Mouse (Mus musculus): ENCODE measurements around the gene Tob2. TPM values are rescaled to one million over a fixed set of nuclear protein-coding genes. Genes with fewer than 3 reads are reported as not detected.

Tob2 gene
- polyA plus RNA-seq, 1 experiment: 37.6 TPM

DNA sequence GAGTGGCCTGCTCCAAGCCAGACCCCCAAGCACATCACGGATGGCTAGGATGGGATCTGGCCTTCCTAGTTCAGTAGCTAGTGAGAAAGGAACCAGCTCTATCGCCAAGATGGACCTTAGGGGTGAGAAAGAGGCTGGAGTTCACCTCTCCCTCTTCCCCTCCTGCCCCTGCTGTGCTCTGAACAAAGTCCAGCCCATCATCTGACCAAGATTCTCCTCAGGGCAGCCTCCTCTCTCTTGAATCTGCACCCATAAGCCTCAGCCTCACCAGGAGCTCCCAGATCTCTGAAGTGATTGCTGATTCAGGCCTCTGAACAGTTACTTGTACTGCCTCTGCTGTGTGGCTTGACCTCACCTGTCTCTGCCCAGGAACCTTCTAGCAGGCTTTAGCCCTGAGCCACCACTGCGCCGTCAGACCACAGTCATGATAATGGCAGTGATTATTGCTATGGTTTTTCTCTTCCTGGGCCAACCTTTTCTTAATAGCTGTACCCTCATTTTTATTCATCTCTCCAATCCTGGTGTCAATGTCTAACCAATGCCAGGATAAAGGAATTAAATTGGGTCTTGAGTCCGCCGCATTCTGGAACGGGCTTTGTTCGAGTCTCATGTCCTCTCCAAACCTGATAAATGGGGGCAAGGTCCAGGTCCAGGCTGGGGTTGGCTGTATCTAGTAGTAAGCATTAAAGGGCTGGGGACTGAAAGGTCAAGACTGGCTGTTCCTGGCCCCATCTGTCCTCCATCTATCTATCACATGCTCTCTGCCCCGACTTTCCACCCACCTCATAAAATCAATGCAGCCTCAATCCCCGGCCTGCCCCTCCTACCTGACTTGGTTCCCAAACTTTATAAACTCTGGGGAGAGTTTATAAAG is 23.4 kb downstream of the Tob2 start:
- no peak for TF ChIP-seq GATA1 (IDR thresholded peaks at IDR 0.05; ENCODE audit: low read length)

DNA sequence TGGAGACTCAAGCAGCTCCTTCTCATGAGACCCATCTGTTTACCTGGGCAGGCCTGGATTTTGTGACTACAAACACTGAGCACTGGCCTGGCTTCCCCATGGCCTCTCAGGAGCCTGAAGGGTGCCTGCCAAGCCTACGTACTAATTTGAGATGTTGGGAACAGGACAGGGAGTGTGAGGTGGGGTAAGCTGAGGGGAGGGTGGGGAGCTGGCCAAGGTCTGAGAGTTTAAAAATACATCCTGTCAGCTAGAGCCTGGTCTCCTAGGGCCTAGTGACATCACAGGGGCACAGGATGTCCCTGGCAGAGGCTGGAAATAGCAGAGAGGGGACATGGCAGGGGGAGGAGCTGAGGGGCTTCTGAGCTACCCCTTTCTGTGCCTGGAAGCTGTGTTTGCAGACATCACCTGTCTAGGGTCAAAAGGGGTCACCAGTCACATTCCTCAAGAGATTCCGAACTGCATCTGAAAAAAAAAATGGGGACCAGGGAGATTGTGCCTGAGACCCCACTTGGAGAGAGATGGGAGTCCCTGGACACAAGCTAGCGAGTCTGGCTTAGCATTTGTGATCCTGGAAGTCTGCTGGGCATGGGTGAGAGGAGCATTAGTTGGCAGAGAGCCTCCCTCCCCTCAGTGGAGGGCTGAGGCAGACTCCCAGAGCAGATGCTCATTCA is 24.3 kb downstream of the Tob2 start:
- no peak for TF ChIP-seq GATA1 (IDR thresholded peaks at IDR 0.05; ENCODE audit: low read length)

DNA sequence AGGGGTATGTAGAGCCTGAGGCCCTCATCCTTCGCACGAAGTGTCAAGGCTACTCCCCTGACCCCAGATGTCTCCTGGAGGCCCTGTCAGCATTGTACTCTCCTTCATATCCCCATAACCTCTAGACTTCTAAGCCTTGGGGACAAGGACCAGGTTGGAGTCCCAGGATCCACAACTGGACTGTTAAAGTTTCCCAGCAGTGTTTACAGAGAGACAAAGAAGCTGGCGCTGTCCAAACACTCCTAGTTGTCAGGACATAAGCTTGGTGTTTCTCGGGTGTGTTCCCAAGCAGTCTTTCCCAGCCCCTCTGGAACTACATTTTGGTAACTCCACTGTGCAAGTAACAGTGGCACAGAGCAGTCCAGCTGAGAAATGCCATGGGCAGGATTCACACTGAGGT is 25.1 kb downstream of the Tob2 start:
- TF ChIP-seq GATA1 (IDR thresholded peaks at IDR 0.05; ENCODE audit: low read length): no peak

DNA sequence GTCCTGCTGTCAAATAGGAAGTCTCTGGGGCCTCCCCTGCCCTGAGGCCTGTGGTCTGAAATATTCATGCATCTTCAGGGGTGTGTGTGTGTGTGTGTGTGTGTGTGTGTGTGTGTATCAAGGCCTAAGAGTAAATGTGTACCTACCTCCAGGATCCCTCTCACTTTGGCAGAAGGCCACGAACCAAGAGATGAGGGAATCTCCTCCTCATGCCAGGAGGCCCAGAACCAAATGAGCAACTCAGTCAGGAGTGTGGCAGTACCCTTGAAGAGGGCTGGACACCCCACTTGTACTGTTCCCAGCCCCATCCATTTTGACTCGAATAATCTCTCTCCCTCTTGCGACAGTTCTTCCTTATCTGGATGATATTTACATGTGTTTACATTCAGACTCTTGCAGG is 26.4 kb downstream of the Tob2 start:
- TF ChIP-seq GATA1 (IDR thresholded peaks at IDR 0.05; ENCODE audit: low read length): no peak

DNA sequence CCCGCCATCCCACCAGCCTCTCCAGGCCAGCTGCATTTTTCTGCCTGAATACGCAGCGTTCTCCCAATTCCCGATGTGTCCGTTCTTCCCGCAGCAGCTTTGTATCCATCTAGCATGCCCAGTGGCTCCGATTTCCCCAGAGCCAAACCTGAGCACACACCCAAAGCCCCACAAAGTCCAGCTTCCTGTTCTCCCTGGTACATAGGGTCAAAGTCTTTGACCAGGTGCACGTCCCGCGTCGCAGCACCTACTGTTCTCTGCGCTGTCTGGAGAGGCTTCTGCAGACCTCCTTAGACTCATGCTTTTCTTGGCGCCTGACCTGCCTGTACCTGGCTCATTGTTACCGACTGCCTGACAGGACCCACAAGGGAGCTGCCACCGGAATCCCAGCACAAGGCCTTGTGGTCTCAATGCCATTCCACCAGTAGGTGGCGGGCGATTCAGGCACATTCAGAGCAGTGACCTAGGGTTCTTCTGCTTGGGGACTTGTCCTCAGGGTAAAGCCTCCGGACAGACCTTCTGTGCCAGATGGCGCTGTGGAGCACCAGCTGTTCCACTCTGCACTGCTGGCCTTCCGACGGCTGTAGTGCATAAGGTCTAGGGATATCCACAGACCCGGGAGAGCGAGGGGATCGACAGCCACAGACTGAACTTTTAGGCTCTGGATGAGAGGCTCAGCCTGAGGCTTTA is 27.3 kb downstream of the Tob2 start:
- no peak for TF ChIP-seq GATA1 (IDR thresholded peaks at IDR 0.05; ENCODE audit: low read length)

DNA sequence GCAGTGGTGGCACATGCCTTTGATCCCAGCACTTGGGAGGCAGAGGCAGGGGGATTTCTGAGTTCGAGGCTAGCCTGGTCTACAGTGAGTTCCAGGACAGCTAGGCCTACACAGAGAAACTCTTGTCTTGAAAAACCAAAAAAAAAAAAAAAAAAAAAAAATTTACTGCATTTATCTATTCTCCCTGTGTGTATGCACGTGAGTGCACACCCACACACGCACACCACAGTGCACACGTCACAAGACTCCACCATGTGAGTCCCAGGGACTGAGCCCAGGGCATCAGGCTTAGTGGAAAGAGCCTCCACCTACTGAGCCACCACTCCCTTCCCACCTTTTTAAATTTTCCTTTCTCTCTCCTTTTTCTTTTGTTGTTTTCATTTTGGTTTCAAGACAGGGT is 28.1 kb downstream of the Tob2 start:
- TF ChIP-seq GATA1 (IDR thresholded peaks at IDR 0.05; ENCODE audit: low read length): no peak

DNA sequence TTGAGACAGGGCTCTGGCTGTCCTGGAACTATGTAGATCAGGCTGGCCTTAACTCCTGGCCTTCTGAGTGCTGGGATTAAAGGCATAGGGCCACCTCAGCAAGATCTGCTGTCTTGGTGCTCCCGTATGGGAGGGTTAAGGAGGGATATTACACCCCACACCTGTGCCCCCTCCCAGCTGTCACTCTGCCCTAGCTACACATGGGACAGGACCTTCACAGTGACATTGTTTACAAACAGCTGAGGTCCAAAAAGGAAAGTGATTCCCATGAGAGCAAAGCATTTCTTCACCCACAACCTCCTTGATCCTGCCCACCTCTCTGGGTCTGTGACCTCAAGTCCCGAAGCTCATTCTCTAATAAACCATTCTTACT is 29.4 kb downstream of the Tob2 start:
- no peak for TF ChIP-seq GATA1 (IDR thresholded peaks at IDR 0.05; ENCODE audit: low read length)

DNA sequence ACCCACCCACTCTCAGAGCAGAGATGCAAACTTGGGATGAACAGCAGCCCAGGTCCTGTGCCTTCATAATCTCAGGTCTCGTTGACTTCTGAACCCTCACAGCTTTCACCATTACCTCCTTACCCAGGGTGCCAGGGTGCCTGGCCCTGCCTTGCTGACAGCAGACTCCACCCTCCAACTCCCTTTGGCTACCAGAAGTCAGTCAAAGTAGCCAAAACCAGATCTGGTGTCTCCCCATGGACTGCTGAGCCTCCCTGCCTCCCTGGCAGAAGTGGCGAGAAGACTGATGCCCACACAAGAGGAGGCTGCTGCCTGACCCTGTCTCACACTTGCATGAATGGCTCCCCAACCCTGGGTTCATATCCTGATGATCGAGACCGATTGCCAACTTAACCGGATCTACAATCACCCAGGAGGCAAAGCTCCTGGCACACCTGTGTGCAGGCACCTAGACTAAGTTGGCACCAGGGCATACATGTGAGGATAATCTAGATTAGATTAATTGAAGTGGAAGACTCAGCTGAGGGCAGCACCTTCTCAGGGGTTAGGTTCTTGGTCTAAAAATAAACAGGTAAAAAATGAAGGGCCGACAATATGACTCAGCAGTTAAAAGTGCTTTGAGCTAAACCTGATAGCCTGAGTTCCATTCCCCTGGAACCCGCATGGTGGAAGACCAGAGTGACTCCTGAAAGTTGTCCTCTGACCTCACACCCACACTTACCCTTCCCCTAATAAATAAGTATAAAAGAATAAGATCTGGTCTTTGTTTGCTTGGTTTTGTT is 30.0 kb downstream of the Tob2 start:
- TF ChIP-seq GATA1 (IDR thresholded peaks at IDR 0.05; ENCODE audit: low read length): no peak

DNA sequence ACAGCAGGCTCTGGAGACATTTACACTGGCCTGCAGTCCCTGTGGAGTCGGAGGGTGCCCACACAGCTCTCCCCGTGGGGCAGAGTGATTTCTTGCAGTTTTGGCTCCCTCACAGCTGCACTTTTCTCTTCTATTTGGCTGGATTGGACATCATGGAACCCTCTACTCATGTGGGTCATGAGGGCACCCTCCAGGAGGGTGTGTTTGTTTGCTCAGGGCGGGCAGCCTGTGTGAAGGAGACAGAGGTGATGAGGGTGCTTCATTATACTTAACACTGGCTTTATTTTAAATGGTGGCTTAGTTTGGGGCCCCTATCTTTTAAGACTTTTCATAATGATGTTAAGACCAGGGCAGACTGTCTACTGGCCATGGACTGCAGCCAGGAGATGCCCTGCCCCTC is 33.8 kb downstream of the Tob2 start:
- no peak for TF ChIP-seq GATA1 (IDR thresholded peaks at IDR 0.05; ENCODE audit: low read length)

DNA sequence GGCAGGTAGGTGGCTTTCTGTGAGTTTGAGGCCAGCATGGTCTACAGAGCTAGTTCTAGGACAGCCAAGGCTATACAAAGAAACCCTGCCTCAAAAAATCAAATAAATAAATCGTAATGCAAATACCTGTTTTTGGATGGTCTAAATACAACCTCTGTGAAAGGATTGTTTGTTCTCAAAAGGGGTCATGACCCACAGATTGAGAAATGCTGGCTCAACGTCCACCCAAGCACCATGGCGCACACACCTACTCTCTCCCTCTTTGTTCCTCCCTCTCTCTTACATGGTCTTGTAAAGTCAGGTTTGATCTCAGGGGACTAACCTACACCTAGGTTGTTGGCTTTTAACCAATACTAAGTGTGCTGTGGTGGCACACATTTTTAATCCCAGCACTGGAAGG is 36.0 kb downstream of the Tob2 start:
- TF ChIP-seq GATA1 (IDR thresholded peaks at IDR 0.05; ENCODE audit: low read length): no peak

DNA sequence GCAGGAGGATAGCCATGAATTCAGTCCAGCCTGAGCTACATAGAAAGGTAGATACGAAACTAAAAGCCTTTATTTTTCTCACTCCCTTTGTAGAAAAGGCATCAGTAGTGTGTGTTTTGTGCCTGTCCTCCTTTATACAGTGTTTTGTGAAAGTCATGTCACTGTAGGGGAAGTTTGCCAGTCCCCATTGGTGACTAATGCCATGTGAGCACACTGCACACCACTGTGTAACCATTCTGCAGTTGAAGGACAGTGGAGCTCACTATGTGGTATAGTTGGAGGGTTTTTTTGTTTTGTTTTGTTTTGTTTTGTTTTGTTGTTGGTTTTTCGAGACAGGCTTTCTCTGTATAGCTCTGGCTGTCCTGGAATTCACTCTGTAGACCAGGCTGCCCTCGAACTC is 40.2 kb downstream of the Tob2 start:
- TF ChIP-seq GATA1 (IDR thresholded peaks at IDR 0.05; ENCODE audit: low read length): no peak

DNA sequence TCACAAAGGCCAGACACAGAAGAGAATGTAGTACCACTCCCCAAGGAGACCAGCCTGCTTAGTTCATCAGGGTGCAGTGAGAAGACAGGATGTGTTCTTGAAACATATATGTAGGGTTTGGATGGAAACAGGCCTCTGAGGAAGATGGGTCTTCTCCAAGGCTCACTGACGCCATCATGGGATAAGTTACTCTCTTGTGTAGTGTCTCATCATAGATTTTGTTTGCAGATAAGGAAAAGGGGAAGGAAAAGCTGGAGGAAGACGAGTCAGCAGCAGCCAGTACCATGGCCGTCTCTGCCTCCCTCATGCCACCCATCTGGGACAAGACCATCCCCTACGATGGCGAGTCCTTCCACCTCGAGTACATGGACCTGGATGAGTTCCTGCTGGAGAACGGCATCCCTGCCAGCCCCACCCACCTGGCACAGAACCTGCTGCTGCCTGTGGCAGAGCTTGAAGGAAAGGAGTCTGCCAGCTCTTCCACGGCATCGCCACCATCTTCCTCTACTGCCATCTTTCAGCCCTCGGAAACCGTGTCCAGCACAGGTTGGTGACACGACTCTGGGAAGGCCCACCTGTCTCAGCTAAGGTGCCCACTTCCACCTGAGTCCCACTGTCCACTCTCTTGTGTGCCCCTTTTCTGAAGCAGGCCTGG is 43.8 kb downstream of the Tob2 start:
- TF ChIP-seq GATA1 (IDR thresholded peaks at IDR 0.05; ENCODE audit: low read length): no peak

DNA sequence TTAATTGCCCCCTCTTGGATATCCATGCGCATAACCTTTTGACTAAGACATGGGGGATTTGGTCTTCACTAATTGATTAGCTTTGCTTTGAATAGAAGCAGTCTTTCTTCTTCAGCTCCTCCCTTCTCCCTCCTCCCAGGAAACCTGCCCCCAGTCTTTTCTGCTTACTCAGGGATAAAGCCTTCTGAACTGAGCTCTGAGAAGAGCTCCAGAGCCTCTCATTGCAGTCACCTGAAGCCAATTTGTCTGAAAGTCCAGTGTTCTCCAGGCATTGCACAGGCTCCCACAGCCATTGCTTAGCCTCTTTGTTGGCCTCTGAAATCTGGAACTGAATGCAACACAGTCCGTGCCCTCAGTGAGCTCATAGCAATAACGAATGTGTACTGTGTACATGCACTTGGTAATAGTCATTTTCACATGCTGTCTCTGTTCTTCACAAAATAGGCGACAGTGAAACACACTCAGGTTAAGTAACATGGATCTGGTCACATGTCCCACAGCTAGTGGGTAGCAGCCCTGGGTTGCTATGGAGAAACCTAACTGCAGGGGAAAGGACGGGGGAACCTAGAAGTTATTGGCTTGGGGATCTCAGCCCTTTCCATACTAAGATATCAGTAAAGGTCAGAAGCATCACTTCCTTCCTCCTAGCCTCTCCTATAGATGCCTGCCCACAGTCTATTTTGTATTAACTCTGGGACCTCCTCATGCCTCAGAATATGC is 44.5 kb downstream of the Tob2 start:
- TF ChIP-seq GATA1 (IDR thresholded peaks at IDR 0.05; ENCODE audit: low read length): no peak
